Mouse (Mus musculus): ENCODE results near the gene Cd79a. TPM values are rescaled to one million over a fixed set of nuclear protein-coding genes. Genes with fewer than 3 reads are reported as not detected.

The Cd79a gene
- polyA plus RNA-seq, 1 experiment from 2014 or later, result 0.49 TPM

DNA sequence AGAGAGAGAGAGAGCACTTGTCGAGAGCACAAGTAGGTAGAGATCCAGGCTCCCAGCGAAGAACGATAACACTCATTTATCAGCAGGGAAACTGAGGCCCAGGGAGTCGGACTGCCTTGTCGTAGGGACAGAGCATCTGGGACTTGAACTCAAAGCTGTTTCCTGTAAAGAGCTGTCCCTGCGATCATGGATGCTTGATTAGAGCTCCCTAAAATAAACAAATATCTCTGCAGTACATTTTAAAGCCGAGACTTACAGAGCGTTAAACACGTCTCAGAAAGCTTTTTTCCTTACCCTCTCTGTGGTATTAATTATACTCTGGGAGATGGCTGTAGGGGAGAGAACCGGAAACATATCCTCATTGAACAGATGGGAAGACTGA, 6.3 kb downstream of the Cd79a start:
- peak overlapping the region; percentile 68 for H3K4me3 ChIP-seq
- H3K27me3 ChIP-seq (replicated peaks), result no peaks in the 10 kb centered on the region
- no peak; the same call in 1 of the 2 replicates for ATAC-seq (replicated peaks)
- WGBS, result 42% methylated on average over 10 of the region's 10 CpGs
- no peak overlapping the region for H3K27ac ChIP-seq
- H3K9me3 ChIP-seq, result no peaks in the 10 kb centered on the region
- H3K36me3 ChIP-seq (replicated peaks), result 0 out of 2 replicates have a peak, but pooled peaks cover 2% of the 10 kb centered on the region
- H3K9ac ChIP-seq, result peak overlapping the region; percentile 71; the same call in 1 of the 2 replicates
- peak overlapping the region; percentile 79 for H3K4me2 ChIP-seq
- peaks cover 38% of the 10 kb centered on the region for H3K4me1 ChIP-seq

GRCm38 (mm10) chr7:24904070-24904483, 6.9 kb downstream of the Cd79a start:
- H3K27me3 ChIP-seq (replicated peaks), result no peaks in the 10 kb centered on the region
- no peaks in the 10 kb centered on the region for H3K9me3 ChIP-seq
- H3K4me2 ChIP-seq, result peak overlapping the region; percentile 79
- under 1% methylated on average over 30 of the region's 30 CpGs for WGBS
- H3K4me3 ChIP-seq, result peak overlapping the region; percentile 68
- ATAC-seq (replicated peaks), result peak; percentile 98
- 0 out of 2 replicates have a peak, but pooled peaks cover 2% of the 10 kb centered on the region for H3K36me3 ChIP-seq (replicated peaks)
- H3K27ac ChIP-seq, result peak overlapping the region; percentile 89
- H3K9ac ChIP-seq, result peak overlapping the region; percentile 82
- H3K4me1 ChIP-seq, result peaks cover 38% of the 10 kb centered on the region

DNA sequence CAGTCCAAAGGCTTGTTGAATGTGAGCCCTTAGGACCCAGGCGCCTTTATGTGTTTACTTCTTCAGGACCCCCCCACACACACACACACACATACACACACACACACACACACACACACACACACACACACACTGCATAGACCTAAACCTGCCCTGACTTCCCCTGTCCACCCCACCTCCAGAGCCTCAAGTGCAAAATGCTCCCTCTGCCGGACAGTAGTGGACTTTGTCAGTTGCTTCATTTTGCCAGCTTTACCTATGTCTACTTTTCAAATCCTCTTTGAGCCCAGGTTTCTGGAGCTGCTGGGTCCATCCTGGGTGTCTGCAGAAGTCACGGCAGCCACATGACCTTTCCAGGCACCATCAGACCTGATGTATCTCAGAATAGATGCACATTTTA, 7.8 kb downstream of the Cd79a start:
- WGBS, result 17% methylated on average over 3 of the region's 3 CpGs
- H3K9ac ChIP-seq, result peak overlapping the region; percentile 82
- 0 out of 2 replicates have a peak, but pooled peaks cover 2% of the 10 kb centered on the region for H3K36me3 ChIP-seq (replicated peaks)
- H3K4me2 ChIP-seq, result peak overlapping the region; percentile 79
- peak; percentile 25 for ATAC-seq (replicated peaks)
- no peaks in the 10 kb centered on the region for H3K27me3 ChIP-seq (replicated peaks)
- no peaks in the 10 kb centered on the region for H3K9me3 ChIP-seq
- H3K4me1 ChIP-seq, result peaks cover 38% of the 10 kb centered on the region
- peak overlapping the region; percentile 68 for H3K4me3 ChIP-seq
- peak overlapping the region; percentile 89 for H3K27ac ChIP-seq

- Histone ChIP-seq H3K4me1 (peaks cover 38% of the 10 kb centered on the region), H3K36me3 (replicated peaks) (0 out of 2 replicates have a peak, but pooled peaks cover 2% of the 10 kb centered on the region), H3K27ac (no peak overlapping the region), H3K4me3 (no peak overlapping the region), H3K27me3 (replicated peaks) (no peaks in the 10 kb centered on the region), H3K4me2 (no peak overlapping the region), H3K9me3 (no peaks in the 10 kb centered on the region), H3K9ac (no peak overlapping the region; the same call in 1 of the 2 replicates)
- WGBS, result 42% methylated on average over 6 of the region's 6 CpGs
- ATAC-seq (replicated peaks), result no peak
These were observed 9.4 kb downstream of the Cd79a start for GRCm38 (mm10) chr7:24906551-24906950.

DNA sequence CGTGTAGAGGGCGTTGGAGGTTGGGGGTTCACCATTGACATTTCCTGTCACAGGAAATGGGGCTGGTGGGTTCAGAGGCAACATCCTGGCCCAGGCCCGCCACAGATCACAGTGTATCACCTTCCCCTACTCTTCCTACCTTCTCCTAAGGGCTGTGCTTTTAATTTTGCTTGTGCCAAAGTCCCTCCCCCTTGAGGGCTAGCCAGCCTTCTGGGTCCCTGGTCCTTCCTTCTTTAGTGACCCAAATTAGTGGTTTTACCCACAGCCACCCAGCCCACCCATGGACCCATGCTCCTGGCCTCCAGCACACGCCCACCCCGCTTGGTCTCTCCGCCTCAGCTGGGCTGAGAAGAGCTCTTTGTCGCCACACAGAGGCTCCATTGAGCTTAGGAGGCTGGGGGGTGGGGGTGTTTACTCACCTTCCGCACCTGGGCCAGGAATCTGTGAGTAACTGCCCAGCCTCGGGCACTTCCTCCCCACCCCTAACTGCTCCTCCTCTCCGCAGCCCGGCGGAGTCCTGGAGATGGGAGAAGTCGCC, 10.1 kb downstream of the Cd79a start:
- Histone ChIP-seq H3K9me3 (no peaks in the 10 kb centered on the region), H3K4me1 (peaks cover 38% of the 10 kb centered on the region), H3K36me3 (replicated peaks) (0 out of 2 replicates have a peak, but pooled peaks cover 2% of the 10 kb centered on the region), H3K9ac (no peak overlapping the region), H3K27ac (no peak overlapping the region), H3K4me2 (no peak overlapping the region), H3K27me3 (replicated peaks) (no peaks in the 10 kb centered on the region), H3K4me3 (no peak overlapping the region)
- ATAC-seq (replicated peaks), result no peak
- WGBS, result 45% methylated on average over 13 of the region's 13 CpGs

DNA sequence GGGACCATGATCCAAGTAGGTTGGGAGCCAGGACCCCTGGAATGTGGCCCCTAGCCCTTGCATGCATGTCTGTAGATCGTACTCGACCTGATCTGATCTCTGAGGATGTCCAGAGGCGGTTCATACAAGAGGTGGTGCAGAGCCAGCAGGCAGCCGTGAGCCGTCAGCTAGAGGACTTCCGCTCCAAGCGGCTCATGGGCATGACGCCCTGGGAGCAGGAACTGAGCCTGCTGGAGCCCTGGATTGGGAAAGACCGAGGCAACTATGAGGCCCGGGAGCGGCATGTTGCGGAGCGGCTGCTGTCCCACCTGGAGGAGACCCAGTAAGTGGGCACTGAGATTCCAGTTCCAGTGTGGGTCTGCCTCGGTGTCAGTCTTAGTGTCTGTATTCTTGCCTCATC, 15.3 kb downstream of the Cd79a start:
- Histone ChIP-seq H3K27ac (no peak overlapping the region), H3K4me1 (0 out of 2 replicates have a peak, but pooled peaks cover 1% of the 10 kb centered on the region), H3K36me3 (replicated peaks) (peaks cover 22% of the 10 kb centered on the region), H3K9ac (no peak overlapping the region), H3K4me2 (no peak overlapping the region), H3K9me3 (no peaks in the 10 kb centered on the region), H3K4me3 (no peak overlapping the region), H3K27me3 (replicated peaks) (no peaks in the 10 kb centered on the region)
- WGBS, result 95% methylated on average over 14 of the region's 14 CpGs
- ATAC-seq (replicated peaks), result no peak

- H3K9ac ChIP-seq, result no peak overlapping the region
- no peaks in the 10 kb centered on the region for H3K9me3 ChIP-seq
- H3K4me3 ChIP-seq, result no peak overlapping the region
- H3K36me3 ChIP-seq (replicated peaks), result peaks cover 44% of the 10 kb centered on the region
- H3K4me1 ChIP-seq, result no peaks in the 10 kb centered on the region
- H3K27ac ChIP-seq, result no peak overlapping the region
- H3K27me3 ChIP-seq (replicated peaks), result no peaks in the 10 kb centered on the region
- 94% methylated on average over 20 of the region's 20 CpGs for WGBS
- H3K4me2 ChIP-seq, result no peak overlapping the region
- ATAC-seq (replicated peaks), result no peak
These were observed 21.7 kb downstream of the Cd79a start for GRCm38 (mm10) chr7:24918763-24919323.

GRCm38 (mm10) chr7:24919728-24920127, 22.5 kb downstream of the Cd79a start:
- WGBS, result 88% methylated on average over 9 of the region's 9 CpGs
- no peak overlapping the region for H3K9ac ChIP-seq
- H3K4me2 ChIP-seq, result no peak overlapping the region
- ATAC-seq (replicated peaks), result no peak
- no peak overlapping the region for H3K4me3 ChIP-seq
- H3K4me1 ChIP-seq, result no peaks in the 10 kb centered on the region
- no peaks in the 10 kb centered on the region for H3K9me3 ChIP-seq
- no peaks in the 10 kb centered on the region for H3K27me3 ChIP-seq (replicated peaks)
- H3K27ac ChIP-seq, result no peak overlapping the region
- peaks cover 50% of the 10 kb centered on the region for H3K36me3 ChIP-seq (replicated peaks)

GRCm38 (mm10) chr7:24930475-24930874, 33.3 kb downstream of the Cd79a start:
- no peak for ATAC-seq (replicated peaks)
- H3K4me1 ChIP-seq, result peaks cover 33% of the 10 kb centered on the region
- H3K27me3 ChIP-seq (replicated peaks), result peaks cover 52% of the 10 kb centered on the region
- no peak overlapping the region for H3K9ac ChIP-seq
- no peak overlapping the region for H3K27ac ChIP-seq
- peak overlapping the region; percentile 25; the same call in 1 of the 2 replicates for H3K4me2 ChIP-seq
- no peak overlapping the region for H3K4me3 ChIP-seq
- no peaks in the 10 kb centered on the region for H3K9me3 ChIP-seq
- 37% methylated on average over 6 of the region's 6 CpGs for WGBS
- peaks cover 15% of the 10 kb centered on the region; the same call in 1 of the 2 replicates for H3K36me3 ChIP-seq (replicated peaks)

DNA sequence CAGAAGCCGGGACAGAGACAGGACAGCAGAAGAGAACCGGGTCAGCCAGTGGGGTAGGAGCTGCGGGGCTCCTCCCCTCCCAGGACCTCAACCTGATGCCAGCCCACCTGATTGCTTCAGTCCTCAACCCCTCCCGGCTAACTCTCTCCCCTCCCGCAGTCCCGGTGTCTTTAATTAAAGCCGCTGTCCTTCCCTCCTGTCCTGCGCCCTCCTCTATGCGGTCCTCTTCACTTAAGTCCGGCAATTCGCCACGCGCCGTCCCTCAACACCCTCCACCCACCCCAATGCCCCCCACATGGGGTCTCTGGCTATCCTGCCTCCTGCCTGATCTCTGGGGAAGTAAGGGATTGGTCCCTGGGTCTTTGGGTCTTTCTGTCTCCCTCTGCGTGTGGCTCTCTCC, 34.5 kb downstream of the Cd79a start:
- Histone ChIP-seq H3K36me3 (replicated peaks) (0 out of 2 replicates have a peak, but pooled peaks cover 9% of the 10 kb centered on the region), H3K9me3 (no peaks in the 10 kb centered on the region), H3K9ac (no peak overlapping the region), H3K4me3 (peak overlapping the region; percentile 13), H3K4me2 (peak overlapping the region; percentile 25), H3K4me1 (peaks cover 33% of the 10 kb centered on the region), H3K27ac (no peak overlapping the region), H3K27me3 (replicated peaks) (peaks cover 52% of the 10 kb centered on the region)
- 0% methylated on average over 15 of the region's 15 CpGs for WGBS
- no peak for ATAC-seq (replicated peaks)

DNA sequence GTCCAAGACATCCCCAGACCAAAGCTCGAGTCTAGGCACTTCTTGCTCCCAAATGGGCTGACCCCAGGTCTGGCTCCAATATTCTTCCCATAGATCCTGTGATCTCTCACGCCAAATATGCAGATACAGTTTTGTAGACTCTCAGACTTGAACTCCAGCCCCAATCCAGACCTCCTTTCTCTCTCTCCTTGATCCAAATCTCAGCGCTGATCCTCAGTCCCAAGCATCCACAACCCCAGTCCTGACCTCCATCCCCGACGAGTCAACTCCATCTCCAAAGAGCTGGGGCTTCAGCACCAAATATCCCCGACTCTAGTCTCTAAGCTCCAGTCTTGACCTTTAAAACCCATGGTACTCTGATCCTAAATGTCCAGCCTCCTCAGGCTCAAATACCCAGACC, 46.5 kb downstream of the Cd79a start:
- no peaks in the 10 kb centered on the region for H3K36me3 ChIP-seq (replicated peaks)
- no peak overlapping the region for H3K27ac ChIP-seq
- no peak overlapping the region for H3K4me2 ChIP-seq
- no peak overlapping the region for H3K9ac ChIP-seq
- ATAC-seq (replicated peaks), result no peak
- WGBS, result 4% methylated on average over 6 of the region's 6 CpGs
- H3K4me1 ChIP-seq, result peaks cover 21% of the 10 kb centered on the region
- no peak overlapping the region; the same call in 1 of the 2 replicates for H3K4me3 ChIP-seq
- H3K27me3 ChIP-seq (replicated peaks), result peaks cover 87% of the 10 kb centered on the region
- H3K9me3 ChIP-seq, result no peaks in the 10 kb centered on the region

GRCm38 (mm10) chr7:24944257-24944950, 47.2 kb downstream of the Cd79a start, which contains the start of gene Gm4881:
Gene Gm4881, minus strand, starts transcription at chr7:24944494.
- no peaks in the 10 kb centered on the region for H3K36me3 ChIP-seq (replicated peaks)

More at GRCm38 (mm10) chr7:24944257-24944950, 47.2 kb downstream of the Cd79a start, which contains the start of gene Gm4881:
- Histone ChIP-seq H3K27me3 (replicated peaks) (peaks cover 89% of the 10 kb centered on the region), H3K9ac (no peak within 1 kb of the TSS), H3K4me2 (peak within 1 kb of the TSS; percentile 59), H3K9me3 (no peaks in the 10 kb centered on the region), H3K4me1 (peaks cover 28% of the 10 kb centered on the region), H3K27ac (no peak within 1 kb of the TSS), H3K4me3 (peak within 1 kb of the TSS; percentile 34)
- under 1% methylated on average over 68 of the region's 72 CpGs for WGBS
- ATAC-seq (replicated peaks), result no peak
